Mouse (Mus musculus): ENCODE data around the gene Mall. TPM values are rescaled to one million over a fixed set of nuclear protein-coding genes. Genes with fewer than 3 reads are reported as not detected.

Gene Mall
- polyA plus RNA-seq, 2 experiments from 2014 or later, result not detected

Other genes starting within 250 kb of the Mall start
- not detected for gene Kcnip3, start 207.8 kb downstream of the Mall start, polyA plus RNA-seq (2017; shearing (Covaris generic))
- not detected for gene Prom2, start 188.5 kb downstream of the Mall start, polyA plus RNA-seq (2017; shearing (Covaris generic))
- 1 to 10 TPM; 3.0 to 3.7 TPM for gene Zfp661, start 142.8 kb downstream of the Mall start, polyA plus RNA-seq (2017; shearing (Covaris generic))
- gene Mrps5, start 142.7 kb downstream of the Mall start, polyA plus RNA-seq (2017; shearing (Covaris generic)), result 100 to 1,000 TPM; 120 to 152 TPM
- gene Mal, start 73.2 kb downstream of the Mall start, polyA plus RNA-seq (2017; shearing (Covaris generic)), result not detected
- under 1 TPM in 1 of 2 experiments, not detected in 1; 0.27 TPM for gene Nphp1, start 59.0 kb upstream of the Mall start, polyA plus RNA-seq (2017; shearing (Covaris generic))
- 10 to 100 TPM; 28.9 to 40.0 TPM for gene Mtln, start 62.6 kb upstream of the Mall start, polyA plus RNA-seq (2017; shearing (Covaris generic))
- gene Bub1, start 101.9 kb upstream of the Mall start, polyA plus RNA-seq (2017; shearing (Covaris generic)), result 1 to 10 TPM in 1 of 2 experiments, under 1 TPM in 1; 0.83 to 5.0 TPM
- gene Acoxl, start 108.9 kb upstream of the Mall start, polyA plus RNA-seq (2017; shearing (Covaris generic)), result under 1 TPM; 0.19 to 0.79 TPM

All from CD4-positive, CD25-positive, alpha-beta regulatory T cell, adult 4 months (primary cell).